Mouse (Mus musculus) limb, embryonic 10.5 days (tissue): Measurements from ENCODE around the gene Timm23. TPM values are rescaled to one million over a fixed set of nuclear protein-coding genes. Genes with fewer than 3 reads are reported as not detected.

Experiments used
- DNase-seq: peaks from one replicate; pipeline ENCODE4 v3.0.0-alpha.2; 2017; ENCODE audit warnings: low spot score
- H3K27ac ChIP-seq: fragments of 300-500 bp; sonication (generic); 2 replicates; pipeline ENCODE4 v1.5.1; 2016; ENCODE audit warnings: mild to moderate bottlenecking
- H3K27me3 ChIP-seq: fragments of 300-500 bp; sonication (generic); 2 replicates; pipeline ENCODE4 v1.6.1; 2016; ENCODE audit warnings: low read depth, mild to moderate bottlenecking; ENCODE audit not compliant: poor library complexity, severe bottlenecking
- H3K36me3 ChIP-seq: fragments of 300-500 bp; sonication (generic); 2 replicates; pipeline ENCODE4 v1.6.1; 2016; ENCODE audit warnings: mild to moderate bottlenecking, moderate library complexity
- H3K4me1 ChIP-seq: fragments of 300-500 bp; sonication (generic); 2 replicates; pipeline ENCODE4 v1.6.1; 2016
- H3K4me3 ChIP-seq: fragments of 300-500 bp; sonication (generic); 2 replicates; pipeline ENCODE4 v1.5.1; 2016; ENCODE audit warnings: mild to moderate bottlenecking, moderate library complexity
- H3K9me3 ChIP-seq: fragments of 300-500 bp; sonication (generic); replicated peaks from 2 replicates; pipeline ENCODE4 v1.6.1; 2016; ENCODE audit warnings: mild to moderate bottlenecking
- WGBS: fragments of 180-500 bp; shearing (Covaris S2); methylation state at CpG from one replicate; pipeline ENCODE4 v1.1.7; 2016; 5-methylcytosine and 5-hydroxymethylcytosine counted together
- polyA plus RNA-seq: library from polyadenylated mRNA; unstranded; fragments of >200 nt; fragmentation: Nextera tagmentation; extraction: Ambion mirVana; gene quantifications from 2 replicates; pipeline ENCODE4 v1.2.1, GENCODE M21; 2016

Gene Timm23
- polyA plus RNA-seq, 1 experiment from 2014 or later, result 353 TPM

GRCm38 (mm10) chr14:32161090-32161885, 40.4 kb downstream of the Timm23 start:
- 0 out of 2 replicates have a peak, but pooled peaks cover 3% of the 10 kb centered on the region for H3K36me3 ChIP-seq
- H3K4me3 ChIP-seq, result peak overlapping the region; percentile 81; the same call in 1 of the 2 replicates
- no peaks in the 10 kb centered on the region for H3K9me3 ChIP-seq
- 91% methylated on average over 12 of the region's 12 CpGs for WGBS
- H3K4me1 ChIP-seq, result peaks cover 28% of the 10 kb centered on the region
- H3K27me3 ChIP-seq, result no peaks in the 10 kb centered on the region
- no peak for DNase-seq
- H3K27ac ChIP-seq, result no peak overlapping the region

GRCm38 (mm10) chr14:32160563-32160962, 41.1 kb downstream of the Timm23 start:
- no peak for DNase-seq
- Histone ChIP-seq H3K36me3 (0 out of 2 replicates have a peak, but pooled peaks cover 3% of the 10 kb centered on the region), H3K27me3 (no peaks in the 10 kb centered on the region), H3K9me3 (no peaks in the 10 kb centered on the region), H3K27ac (peak overlapping the region; percentile 89), H3K4me1 (peaks cover 26% of the 10 kb centered on the region), H3K4me3 (peak overlapping the region; percentile 81)
- WGBS, result 43% methylated on average over 7 of the region's 7 CpGs

DNA sequence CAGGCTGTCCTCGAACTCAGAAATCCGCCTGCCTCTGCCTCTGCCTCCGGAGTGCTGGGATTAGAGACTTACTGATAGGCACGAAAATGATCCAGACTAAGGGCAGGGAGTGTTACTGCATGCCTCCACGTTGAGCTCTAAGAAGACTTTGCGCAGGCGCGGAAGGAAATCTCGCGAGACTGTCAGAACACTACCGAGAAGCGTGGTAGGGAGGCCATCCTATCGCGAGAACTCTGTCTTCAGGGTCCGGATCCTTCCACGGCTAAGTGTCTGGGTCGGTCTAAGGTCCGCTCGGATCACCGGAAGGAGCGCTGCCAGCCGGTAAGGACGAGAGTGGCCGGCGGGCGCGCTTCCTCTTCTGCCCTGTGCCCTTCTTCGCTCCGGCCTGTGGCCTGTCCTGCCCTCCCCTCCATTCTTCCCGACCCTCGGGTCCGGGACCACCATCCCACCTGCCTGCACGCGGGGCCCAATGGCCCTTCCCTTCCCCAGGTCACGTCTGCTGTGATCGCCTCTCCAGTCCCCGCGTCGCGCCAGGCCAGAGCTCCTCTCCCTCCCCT, 41.9 kb downstream of the Timm23 start, which contains the start of gene Ncoa4:
Gene Ncoa4 (plus strand): TSS at position 176 of the 557 bp plus-strand sequence.
- H3K4me1 ChIP-seq, result peaks cover 18% of the 10 kb centered on the region
- H3K27ac ChIP-seq, result peak within 1 kb of the TSS; percentile 89
- under 1% methylated on average over 39 of the region's 40 CpGs for WGBS
- peak within 1 kb of the TSS; percentile 81 for H3K4me3 ChIP-seq
- H3K27me3 ChIP-seq, result no peaks in the 10 kb centered on the region
- peak; percentile 97 for DNase-seq
- no peaks in the 10 kb centered on the region for H3K9me3 ChIP-seq
- H3K36me3 ChIP-seq, result 0 out of 2 replicates have a peak, but pooled peaks cover 3% of the 10 kb centered on the region

GRCm38 (mm10) chr14:32159150-32159670, 42.5 kb downstream of the Timm23 start:
- peak overlapping the region; percentile 89 for H3K27ac ChIP-seq
- H3K9me3 ChIP-seq, result no peaks in the 10 kb centered on the region
- WGBS, result 38% methylated on average over 4 of the region's 4 CpGs
- peak; percentile 37 for DNase-seq
- H3K4me3 ChIP-seq, result peak overlapping the region; percentile 81
- H3K27me3 ChIP-seq, result no peaks in the 10 kb centered on the region
- H3K4me1 ChIP-seq, result peaks cover 16% of the 10 kb centered on the region
- H3K36me3 ChIP-seq, result 0 out of 2 replicates have a peak, but pooled peaks cover 3% of the 10 kb centered on the region

- Histone ChIP-seq H3K27ac (no peak overlapping the region), H3K4me1 (peaks cover 5% of the 10 kb centered on the region), H3K4me3 (no peak overlapping the region), H3K9me3 (no peaks in the 10 kb centered on the region), H3K27me3 (no peaks in the 10 kb centered on the region), H3K36me3 (no peaks in the 10 kb centered on the region)
- no peak for DNase-seq
- 92% methylated on average over 6 of the region's 6 CpGs for WGBS
Observed at GRCm38 (mm10) chr14:32154758-32155157, 46.9 kb downstream of the Timm23 start.

DNA sequence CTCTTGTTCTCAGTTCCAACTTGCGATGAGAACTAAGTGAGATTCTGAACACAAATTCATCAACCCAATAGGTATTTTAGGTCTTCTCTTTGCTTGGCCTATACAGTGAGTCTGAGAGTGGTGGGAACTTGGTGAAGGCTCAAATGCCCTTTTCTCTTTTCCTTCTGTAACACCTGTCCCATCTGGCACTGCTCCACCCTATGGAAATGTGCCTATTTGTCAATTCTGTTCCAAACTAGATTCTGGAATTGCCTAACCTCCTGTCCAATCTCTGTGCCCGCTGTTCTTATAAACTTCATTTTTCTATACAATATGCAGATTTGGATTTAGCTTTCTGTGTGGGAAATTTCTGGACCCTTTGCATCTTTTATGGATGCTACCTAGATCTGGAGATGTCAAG, 48.5 kb downstream of the Timm23 start:
- Histone ChIP-seq H3K36me3 (no peaks in the 10 kb centered on the region), H3K4me3 (no peak overlapping the region), H3K9me3 (no peaks in the 10 kb centered on the region), H3K27me3 (no peaks in the 10 kb centered on the region), H3K27ac (no peak overlapping the region), H3K4me1 (no peaks in the 10 kb centered on the region)
- 95% methylated on average over 2 of the region's 2 CpGs for WGBS
- no peak for DNase-seq

GRCm38 (mm10) chr14:32152243-32152965, 49.3 kb downstream of the Timm23 start:
- Histone ChIP-seq H3K36me3 (no peaks in the 10 kb centered on the region), H3K27ac (no peak overlapping the region), H3K27me3 (no peaks in the 10 kb centered on the region), H3K4me1 (no peaks in the 10 kb centered on the region), H3K4me3 (no peak overlapping the region), H3K9me3 (no peaks in the 10 kb centered on the region)
- 93% methylated on average over 18 of the region's 18 CpGs for WGBS
- no peak for DNase-seq

DNA sequence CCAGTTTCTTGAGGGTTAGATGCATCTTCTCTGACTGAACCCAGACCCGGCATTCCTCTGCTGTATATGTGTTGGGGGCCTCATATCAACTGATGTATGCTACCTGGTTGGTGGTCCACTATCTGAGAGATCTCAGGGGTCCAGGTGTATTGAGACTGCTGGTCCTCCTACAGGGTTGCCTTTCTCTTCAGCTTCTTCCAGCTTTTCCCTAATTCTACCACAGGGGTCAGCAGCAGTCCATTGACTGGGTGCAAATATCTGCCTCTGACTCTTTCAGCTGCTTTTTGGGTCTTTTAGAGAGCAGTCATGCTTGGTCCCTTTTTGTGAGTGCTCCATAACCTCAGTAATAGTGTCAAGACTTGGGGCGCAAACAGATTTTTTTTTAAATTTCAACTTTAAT, 50.8 kb downstream of the Timm23 start:
- Histone ChIP-seq H3K4me1 (no peaks in the 10 kb centered on the region), H3K4me3 (no peak overlapping the region), H3K27me3 (no peaks in the 10 kb centered on the region), H3K36me3 (no peaks in the 10 kb centered on the region), H3K27ac (no peak overlapping the region), H3K9me3 (no peaks in the 10 kb centered on the region)
- 93% methylated on average over 2 of the region's 2 CpGs for WGBS
- DNase-seq, result no peak

DNA sequence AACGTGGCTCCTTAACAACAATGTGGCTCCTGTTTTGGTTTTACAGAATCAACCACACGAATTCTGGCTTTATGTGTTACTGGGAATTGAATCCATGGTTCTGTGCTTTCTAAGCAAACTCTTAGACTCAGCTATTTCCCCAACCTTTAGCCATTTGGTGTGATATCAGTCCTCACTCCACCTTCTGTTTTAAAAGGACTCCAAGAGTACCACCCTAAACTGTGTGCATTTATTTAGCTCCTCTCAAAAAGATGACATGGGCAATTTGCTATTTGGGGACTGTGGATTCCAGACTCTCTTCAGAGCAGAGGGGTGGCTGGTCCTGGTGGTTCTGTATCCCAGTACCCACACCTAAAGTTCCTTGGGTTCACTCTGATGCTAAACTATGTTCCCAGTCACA, 55.1 kb downstream of the Timm23 start:
- Histone ChIP-seq H3K9me3 (no peaks in the 10 kb centered on the region), H3K4me1 (no peaks in the 10 kb centered on the region), H3K27ac (no peak overlapping the region), H3K36me3 (no peaks in the 10 kb centered on the region), H3K4me3 (no peak overlapping the region), H3K27me3 (no peaks in the 10 kb centered on the region)
- WGBS, result 69% methylated on average over 2 of the region's 2 CpGs
- no peak for DNase-seq

DNA sequence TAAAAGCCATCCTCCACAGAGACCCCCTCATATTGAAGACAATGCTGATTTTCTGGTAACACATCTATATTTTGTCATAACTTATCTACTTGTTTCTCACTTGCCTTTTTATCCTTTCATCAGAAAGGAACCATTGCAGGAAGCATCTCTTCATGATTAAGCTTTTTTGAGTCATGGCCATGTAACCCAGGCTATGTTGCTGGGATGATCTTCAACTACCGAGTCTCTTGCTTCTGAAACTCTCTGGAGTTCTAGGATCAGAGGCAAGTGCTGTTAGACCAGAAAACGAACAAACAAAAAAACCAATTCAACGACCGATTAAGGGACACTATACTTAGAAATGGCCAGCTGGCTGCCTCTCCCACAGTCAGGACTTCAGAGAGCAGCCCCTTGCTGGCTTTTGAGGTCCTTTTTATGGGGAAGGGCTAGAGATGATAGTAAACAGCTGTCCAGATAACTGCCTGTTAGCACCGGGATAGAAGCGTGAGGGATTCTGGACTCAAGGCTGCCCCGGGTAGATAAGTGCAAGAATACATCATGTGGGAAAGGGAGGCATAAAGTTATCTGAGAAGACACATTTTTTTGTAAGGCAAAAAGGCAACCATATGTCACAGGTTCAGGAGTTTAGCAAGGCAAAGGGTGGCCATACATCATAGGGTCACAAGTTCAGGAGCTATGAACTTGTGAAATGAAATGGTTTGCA, 55.7 kb downstream of the Timm23 start:
- Histone ChIP-seq H3K27ac (no peak overlapping the region), H3K27me3 (no peaks in the 10 kb centered on the region), H3K36me3 (no peaks in the 10 kb centered on the region), H3K9me3 (no peaks in the 10 kb centered on the region), H3K4me3 (no peak overlapping the region), H3K4me1 (no peaks in the 10 kb centered on the region)
- DNase-seq, result no peak
- 72% methylated on average over 7 of the region's 7 CpGs for WGBS

DNA sequence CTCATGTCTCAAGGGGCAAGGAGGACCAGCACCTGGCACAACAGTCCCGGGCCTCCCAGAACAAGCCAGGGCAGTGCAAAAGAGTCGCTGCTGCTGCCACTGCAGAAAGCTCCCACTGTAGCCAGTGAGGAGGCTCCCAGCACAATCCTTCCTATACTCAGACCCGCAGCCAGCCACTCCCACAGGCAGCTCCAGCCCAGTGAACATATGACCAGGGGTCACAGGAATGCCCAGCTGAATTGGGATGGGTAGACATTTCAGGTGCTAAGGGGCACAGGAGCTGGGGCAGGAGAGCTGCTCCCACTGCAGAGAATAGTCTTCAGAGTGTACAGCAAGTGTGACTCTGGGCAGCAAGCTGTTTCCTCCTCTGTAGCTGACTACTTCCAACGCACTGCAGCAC, 56.3 kb downstream of the Timm23 start:
- WGBS, result 72% methylated on average over 4 of the region's 4 CpGs
- no peaks in the 10 kb centered on the region for H3K9me3 ChIP-seq
- no peaks in the 10 kb centered on the region for H3K4me1 ChIP-seq
- DNase-seq, result no peak
- no peak overlapping the region for H3K27ac ChIP-seq
- no peaks in the 10 kb centered on the region for H3K27me3 ChIP-seq
- no peaks in the 10 kb centered on the region for H3K36me3 ChIP-seq
- H3K4me3 ChIP-seq, result no peak overlapping the region

GRCm38 (mm10) chr14:32144734-32145133, 57.0 kb downstream of the Timm23 start:
- Histone ChIP-seq H3K4me3 (no peak overlapping the region), H3K4me1 (no peaks in the 10 kb centered on the region), H3K27me3 (no peaks in the 10 kb centered on the region), H3K36me3 (no peaks in the 10 kb centered on the region), H3K9me3 (no peaks in the 10 kb centered on the region), H3K27ac (no peak overlapping the region)
- DNase-seq, result no peak
